Mouse (Mus musculus) forebrain, postnatal 0 days (tissue): ENCODE data around the gene Foxl2. TPM values are rescaled to one million over a fixed set of nuclear protein-coding genes. Genes with fewer than 3 reads are reported as not detected.

Experiments
- ATAC-seq: fragments of 200-750 bp; cut with Nextera tagmentation; 2 replicates; pipeline ENCODE4 v1.8.0; 2017; ENCODE audit warnings: mild to moderate bottlenecking, moderate library complexity
- DNase-seq: peaks from one replicate; pipeline ENCODE4 v3.0.0-alpha.2; 2015
- H3K27ac ChIP-seq: fragments of 300-500 bp; sonication (generic); 2 replicates; pipeline ENCODE4 v1.5.1; 2014; ENCODE audit warnings: low read depth, mild to moderate bottlenecking, antibody characterized with exemption, low read length, moderate library complexity, mixed read lengths
- H3K27me3 ChIP-seq: fragments of 300-500 bp; sonication (generic); 2 replicates; pipeline ENCODE4 v1.6.1; 2014; ENCODE audit warnings: mild to moderate bottlenecking, low read length, mixed read lengths; ENCODE audit not compliant: insufficient read depth
- H3K36me3 ChIP-seq: fragments of 300-500 bp; sonication (generic); 2 replicates; pipeline ENCODE4 v1.6.1; 2014; ENCODE audit warnings: mild to moderate bottlenecking, moderate library complexity; ENCODE audit not compliant: insufficient read depth
- H3K4me1 ChIP-seq: fragments of 300-500 bp; sonication (generic); 2 replicates; pipeline ENCODE4 v1.6.1; 2014; ENCODE audit warnings: antibody characterized with exemption; ENCODE audit not compliant: insufficient read depth
- H3K4me2 ChIP-seq: fragments of 300-500 bp; sonication (generic); 2 replicates; pipeline ENCODE4 v1.6.1; 2014; ENCODE audit warnings: low read depth, mild to moderate bottlenecking, moderate library complexity
- H3K4me3 ChIP-seq: fragments of 300-500 bp; sonication (generic); 2 replicates; pipeline ENCODE4 v1.5.1; 2014; ENCODE audit warnings: low read depth, low read length, mixed read lengths
- H3K9ac ChIP-seq: fragments of 300-500 bp; sonication (generic); 2 replicates; pipeline ENCODE4 v1.6.1; 2014; ENCODE audit warnings: mild to moderate bottlenecking
- H3K9me3 ChIP-seq: fragments of 300-500 bp; sonication (generic); 2 replicates; pipeline ENCODE4 v1.6.1; 2016; ENCODE audit warnings: low read length
- CTCF ChIP-seq: sonication (generic); IDR thresholded peaks from 2 replicates; pipeline ENCODE4 v1.5.1; 2016; ENCODE audit warnings: antibody characterized with exemption, control low read depth, low read depth
- WGBS: fragments of 180-500 bp; shearing (Covaris S2); extraction: QIAGEN DNeasy Blood & Tissue Kit; methylation state at CpG from one replicate; pipeline ENCODE4 v1.1.7; 2014; 5-methylcytosine and 5-hydroxymethylcytosine counted together
- polyA plus RNA-seq: library from polyadenylated mRNA; unstranded; fragments of >200 nt; fragmentation: Nextera tagmentation; extraction: Ambion mirVana; gene quantifications from 2 replicates; pipeline ENCODE4 v1.2.1, GENCODE M21; 2015
- total RNA-seq: library from RNA; depleted of rRNA; stranded (reverse); fragments of >200 nt; gene quantifications from 2 replicates; pipeline ENCODE4 v1.2.3, GENCODE M21; 2014

Gene Foxl2
- total and polyA plus RNA-seq, 2 experiments from 2014 or later = 0.61 to 0.71 TPM

DNA sequence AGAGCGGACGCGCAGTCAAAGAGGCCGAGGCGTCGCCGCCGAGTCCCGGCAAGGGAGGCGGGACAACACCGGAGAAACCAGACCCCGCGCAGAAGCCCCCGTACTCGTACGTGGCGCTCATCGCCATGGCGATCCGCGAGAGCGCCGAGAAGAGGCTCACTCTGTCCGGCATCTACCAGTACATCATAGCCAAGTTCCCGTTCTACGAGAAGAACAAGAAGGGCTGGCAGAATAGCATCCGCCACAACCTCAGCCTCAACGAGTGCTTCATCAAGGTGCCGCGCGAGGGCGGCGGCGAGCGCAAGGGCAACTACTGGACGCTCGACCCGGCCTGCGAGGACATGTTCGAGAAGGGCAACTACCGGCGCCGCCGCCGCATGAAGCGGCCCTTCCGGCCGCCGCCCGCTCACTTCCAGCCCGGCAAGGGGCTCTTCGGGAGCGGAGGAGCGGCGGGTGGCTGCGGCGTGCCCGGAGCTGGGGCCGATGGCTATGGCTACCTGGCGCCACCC is 682 bp downstream of the Foxl2 start:
- Histone ChIP-seq H3K27me3 (peaks cover 58% of the 10 kb centered on the region), H3K9me3 (no peaks in the 10 kb centered on the region), H3K36me3 (no peaks in the 10 kb centered on the region), H3K4me1 (peaks cover 11% of the 10 kb centered on the region; the same call in 1 of the 2 replicates), H3K9ac (peak overlapping the region; percentile 14; the same call in 1 of the 2 replicates), H3K4me3 (peak overlapping the region; percentile 34), H3K4me2 (peak overlapping the region; percentile 57), H3K27ac (no peak overlapping the region)
- TF ChIP-seq CTCF = peak; percentile 24
- WGBS = 1% methylated on average over 59 of the region's 60 CpGs
- DNase-seq (peak; percentile 46), ATAC-seq (0 out of 2 replicates have a peak, but pooled peaks have one; percentile 3)

GRCm38 (mm10) chr9:98956591-98957381 is 1.7 kb downstream of the Foxl2 start:
- H3K9me3 ChIP-seq = no peaks in the 10 kb centered on the region
- peak overlapping the region; percentile 34 for H3K4me3 ChIP-seq
- peak overlapping the region; percentile 31 for H3K9ac ChIP-seq
- TF ChIP-seq CTCF = no peak
- H3K4me1 ChIP-seq = peaks cover 11% of the 10 kb centered on the region; the same call in 1 of the 2 replicates
- no peak overlapping the region for H3K27ac ChIP-seq
- 1% methylated on average over 75 of the region's 80 CpGs for WGBS
- DNase-seq = peak; percentile 49
- H3K27me3 ChIP-seq = peaks cover 58% of the 10 kb centered on the region
- no peaks in the 10 kb centered on the region for H3K36me3 ChIP-seq
- ATAC-seq = peak; percentile 37; the same call in 1 of the 2 replicates
- peak overlapping the region; percentile 57 for H3K4me2 ChIP-seq

- Histone ChIP-seq H3K27ac (no peak overlapping the region), H3K27me3 (peaks cover 59% of the 10 kb centered on the region), H3K36me3 (no peaks in the 10 kb centered on the region), H3K4me1 (peaks cover 6% of the 10 kb centered on the region; the same call in 1 of the 2 replicates), H3K4me3 (no peak overlapping the region), H3K4me2 (no peak overlapping the region), H3K9ac (no peak overlapping the region), H3K9me3 (no peaks in the 10 kb centered on the region)
- DNase-seq (no peak), ATAC-seq (no peak)
- TF ChIP-seq CTCF = no peak
- WGBS = 2% methylated on average over 23 of the region's 23 CpGs
Observed at GRCm38 (mm10) chr9:98957751-98958351, 2.8 kb downstream of the Foxl2 start.

DNA sequence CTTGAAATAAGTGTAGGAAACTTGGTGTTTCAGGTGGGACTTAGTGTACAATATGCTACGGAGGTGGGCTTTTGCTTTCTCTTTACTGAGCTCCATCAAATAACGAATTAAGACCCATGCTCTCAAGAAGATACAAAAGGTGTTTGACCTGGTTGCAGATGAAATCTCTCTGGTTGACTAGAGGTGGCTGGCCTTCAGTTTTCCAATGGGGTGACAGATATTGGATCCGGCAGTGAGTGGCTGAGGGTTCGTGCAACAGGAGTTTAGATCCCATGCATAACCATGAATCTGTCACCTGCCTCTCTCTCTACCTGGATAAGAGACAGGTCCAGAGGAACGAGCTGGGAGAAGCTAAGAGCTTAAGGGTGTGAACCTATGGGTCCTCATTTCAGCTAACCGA is 3.5 kb downstream of the Foxl2 start:
- H3K4me1 ChIP-seq = peaks cover 6% of the 10 kb centered on the region; the same call in 1 of the 2 replicates
- no peak overlapping the region for H3K4me3 ChIP-seq
- H3K27ac ChIP-seq = no peak overlapping the region
- peaks cover 66% of the 10 kb centered on the region for H3K27me3 ChIP-seq
- TF ChIP-seq CTCF = no peak
- DNase-seq = no peak
- no peak overlapping the region for H3K9ac ChIP-seq
- no peaks in the 10 kb centered on the region for H3K9me3 ChIP-seq
- no peak for ATAC-seq
- no peak overlapping the region for H3K4me2 ChIP-seq
- H3K36me3 ChIP-seq = no peaks in the 10 kb centered on the region
- 3% methylated on average over 6 of the region's 6 CpGs for WGBS

- Histone ChIP-seq H3K27ac (no peak overlapping the region), H3K9ac (no peak overlapping the region), H3K36me3 (no peaks in the 10 kb centered on the region), H3K4me3 (no peak overlapping the region), H3K4me2 (no peak overlapping the region), H3K27me3 (peaks cover 62% of the 10 kb centered on the region), H3K9me3 (no peaks in the 10 kb centered on the region), H3K4me1 (peaks cover 6% of the 10 kb centered on the region; the same call in 1 of the 2 replicates)
- DNase-seq (no peak), ATAC-seq (no peak)
- WGBS = 28% methylated on average over 3 of the region's 3 CpGs
- no peak for TF ChIP-seq CTCF
Observed at GRCm38 (mm10) chr9:98959851-98960250, 4.8 kb downstream of the Foxl2 start.

DNA sequence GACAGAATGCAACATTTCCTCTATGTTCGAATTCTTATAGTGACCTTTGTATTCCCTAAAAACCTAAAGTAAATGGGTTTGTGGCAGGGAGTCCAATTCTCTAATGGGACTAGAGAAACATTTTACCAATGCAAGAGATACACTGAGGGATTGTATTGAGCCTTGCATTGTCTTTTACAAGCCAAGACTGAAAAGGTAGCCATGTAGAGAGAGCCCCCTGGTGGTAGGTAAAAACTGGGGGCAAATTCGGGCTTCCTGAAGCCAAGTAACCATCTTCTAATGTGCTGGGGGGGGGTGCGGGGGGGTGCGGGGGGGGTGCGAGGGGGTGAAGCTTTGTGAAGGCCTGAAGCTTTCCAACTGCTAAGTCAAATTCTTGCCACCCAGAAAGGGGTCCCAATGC is 5.3 kb downstream of the Foxl2 start:
- H3K36me3 ChIP-seq = no peaks in the 10 kb centered on the region
- H3K4me1 ChIP-seq = peaks cover 6% of the 10 kb centered on the region; the same call in 1 of the 2 replicates
- DNase-seq = no peak
- no peak overlapping the region for H3K4me3 ChIP-seq
- H3K27ac ChIP-seq = no peak overlapping the region
- H3K4me2 ChIP-seq = no peak overlapping the region
- no peak overlapping the region for H3K9ac ChIP-seq
- ATAC-seq = no peak
- TF ChIP-seq CTCF = peak; percentile 17; the same call in 1 of the 2 replicates
- 18% methylated on average over 5 of the region's 5 CpGs for WGBS
- peaks cover 66% of the 10 kb centered on the region for H3K27me3 ChIP-seq
- no peaks in the 10 kb centered on the region for H3K9me3 ChIP-seq
